Mouse (Mus musculus) embryonic facial prominence, embryonic 11.5 days (tissue): ENCODE data around the gene Tmeff2. TPM values are rescaled to one million over a fixed set of nuclear protein-coding genes. Genes with fewer than 3 reads are reported as not detected.

Source experiments
- ATAC-seq: fragments of 200-750 bp; cut with Nextera tagmentation; replicated peaks from 2 replicates; pipeline ENCODE4 v1.8.0; 2017; ENCODE audit warnings: low read depth; ENCODE audit not compliant: insufficient number of reproducible peaks, low FRiP score, low TSS enrichment
- DNase-seq: peaks from one replicate; pipeline ENCODE4 v3.0.0-alpha.2; 2015; ENCODE audit warnings: low spot score
- H3K27ac ChIP-seq: fragments of 300-500 bp; sonication (generic); replicated peaks from 2 replicates; pipeline ENCODE4 v1.5.1; 2014; ENCODE audit warnings: mild to moderate bottlenecking, low read depth, low read length, control low read depth
- H3K27me3 ChIP-seq: fragments of 300-500 bp; sonication (generic); 2 replicates; pipeline ENCODE4 v1.6.1; 2014; ENCODE audit warnings: mild to moderate bottlenecking, low read length, moderate library complexity, mixed read lengths; ENCODE audit not compliant: control insufficient read depth, insufficient read depth
- H3K36me3 ChIP-seq: fragments of 300-500 bp; sonication (generic); replicated peaks from 2 replicates; pipeline ENCODE4 v1.6.1; 2014; ENCODE audit warnings: low read depth, mild to moderate bottlenecking, low read length, moderate library complexity, mixed read lengths; ENCODE audit not compliant: control insufficient read depth, insufficient read depth
- H3K4me1 ChIP-seq: fragments of 300-500 bp; sonication (generic); 2 replicates; pipeline ENCODE4 v1.6.1; 2014; ENCODE audit warnings: low read length, mixed read lengths; ENCODE audit not compliant: control insufficient read depth, insufficient read depth
- H3K4me2 ChIP-seq: fragments of 300-500 bp; sonication (generic); 2 replicates; pipeline ENCODE4 v1.6.1; 2014; ENCODE audit warnings: low read depth, mild to moderate bottlenecking, control low read depth, low read length, moderate library complexity
- H3K4me3 ChIP-seq: fragments of 300-500 bp; sonication (generic); 2 replicates; pipeline ENCODE4 v1.5.1; 2014; ENCODE audit warnings: low read depth, low read length, control low read depth
- H3K9ac ChIP-seq: fragments of 300-500 bp; sonication (generic); replicated peaks from 2 replicates; pipeline ENCODE4 v1.6.1; 2014; ENCODE audit warnings: mild to moderate bottlenecking, control low read depth, low read length
- H3K9me3 ChIP-seq: fragments of 300-500 bp; sonication (generic); replicated peaks from 2 replicates; pipeline ENCODE4 v1.6.1; 2016; ENCODE audit warnings: mild to moderate bottlenecking, low read length, inconsistent platforms, mixed read lengths; ENCODE audit not compliant: control insufficient read depth
- WGBS: fragments of 180-500 bp; shearing (Covaris S2); extraction: QIAGEN DNeasy Blood & Tissue Kit; methylation state at CpG from one replicate; pipeline ENCODE4 v1.1.7; 2014; 5-methylcytosine and 5-hydroxymethylcytosine counted together
- microRNA-seq: library from miRNA; unstranded; fragments of <30 nt; microRNA quantifications from one replicate; pipeline ENCODE4, GENCODE M21; 2016; ENCODE audit warnings: borderline number of aligned reads
- polyA plus RNA-seq: library from polyadenylated mRNA; unstranded; fragments of >200 nt; fragmentation: Nextera tagmentation; extraction: Ambion mirVana; gene quantifications from 2 replicates; pipeline ENCODE4 v1.2.1, GENCODE M21; 2014

Tmeff2 gene
- polyA plus RNA-seq, 1 experiment from 2014 or later: 8.6 TPM

GRCm38 (mm10) chr1:51199954-51200353 is 299.5 kb downstream of the Tmeff2 start:
- Histone ChIP-seq H3K9me3 (no peaks in the 10 kb centered on the region), H3K4me1 (no peaks in the 10 kb centered on the region), H3K36me3 (no peaks in the 10 kb centered on the region), H3K27ac (no peak overlapping the region), H3K4me2 (no peak overlapping the region), H3K4me3 (no peak overlapping the region), H3K27me3 (no peaks in the 10 kb centered on the region), H3K9ac (no peak overlapping the region)
- ATAC-seq (no peak), DNase-seq (no peak)
- WGBS: 94% methylated on average over 3 of the region's 3 CpGs

- H3K36me3 ChIP-seq: no peaks in the 10 kb centered on the region
- no peak overlapping the region for H3K4me3 ChIP-seq
- no peak overlapping the region for H3K27ac ChIP-seq
- no peak for ATAC-seq
- H3K9ac ChIP-seq: no peak overlapping the region
- H3K9me3 ChIP-seq: no peaks in the 10 kb centered on the region
- H3K4me1 ChIP-seq: no peaks in the 10 kb centered on the region
- WGBS: 93% methylated on average over 3 of the region's 3 CpGs
- no peak for DNase-seq
- no peaks in the 10 kb centered on the region for H3K27me3 ChIP-seq
- no peak overlapping the region for H3K4me2 ChIP-seq
Observed at GRCm38 (mm10) chr1:51215631-51216030, 315.2 kb downstream of the Tmeff2 start.

- 66% methylated on average over 5 of the region's 5 CpGs for WGBS
- no peaks in the 10 kb centered on the region for H3K27me3 ChIP-seq
- H3K4me3 ChIP-seq: no peak overlapping the region
- no peak overlapping the region for H3K27ac ChIP-seq
- no peaks in the 10 kb centered on the region for H3K36me3 ChIP-seq
- no peak overlapping the region for H3K4me2 ChIP-seq
- H3K9ac ChIP-seq: no peak overlapping the region
- no peaks in the 10 kb centered on the region for H3K4me1 ChIP-seq
- ATAC-seq (peak; percentile 73), DNase-seq (no peak)
- H3K9me3 ChIP-seq: no peaks in the 10 kb centered on the region
Observed at GRCm38 (mm10) chr1:51216292-51217050, 316.0 kb downstream of the Tmeff2 start.

GRCm38 (mm10) chr1:51217227-51217626 is 316.8 kb downstream of the Tmeff2 start:
- Histone ChIP-seq H3K9ac (no peak overlapping the region), H3K4me1 (no peaks in the 10 kb centered on the region), H3K36me3 (no peaks in the 10 kb centered on the region), H3K27me3 (no peaks in the 10 kb centered on the region), H3K4me3 (no peak overlapping the region), H3K4me2 (no peak overlapping the region), H3K27ac (no peak overlapping the region), H3K9me3 (no peaks in the 10 kb centered on the region)
- ATAC-seq (no peak), DNase-seq (no peak)
- WGBS: 85% methylated on average over 7 of the region's 7 CpGs

GRCm38 (mm10) chr1:51225156-51225555 is 324.7 kb downstream of the Tmeff2 start:
- no peak overlapping the region for H3K9ac ChIP-seq
- no peak overlapping the region for H3K4me3 ChIP-seq
- H3K9me3 ChIP-seq: no peaks in the 10 kb centered on the region
- WGBS: 84% methylated on average over 7 of the region's 7 CpGs
- H3K4me2 ChIP-seq: no peak overlapping the region
- no peaks in the 10 kb centered on the region for H3K36me3 ChIP-seq
- H3K4me1 ChIP-seq: no peaks in the 10 kb centered on the region
- H3K27me3 ChIP-seq: no peaks in the 10 kb centered on the region
- ATAC-seq (no peak), DNase-seq (no peak)
- no peak overlapping the region for H3K27ac ChIP-seq

Small RNA genes lying within 50 kb of the gene (microRNA-seq; reads per million reads assigned to microRNA genes)
- gene Gm25736: not detected
